Mouse (Mus musculus): ENCODE data around the gene Fbxl7.
"Not testable (repeated sequence)": the region's sequence is repeated elsewhere in the genome, so short reads cannot be mapped to it uniquely, and the experiment has no call there.

The Fbxl7 gene

DNA sequence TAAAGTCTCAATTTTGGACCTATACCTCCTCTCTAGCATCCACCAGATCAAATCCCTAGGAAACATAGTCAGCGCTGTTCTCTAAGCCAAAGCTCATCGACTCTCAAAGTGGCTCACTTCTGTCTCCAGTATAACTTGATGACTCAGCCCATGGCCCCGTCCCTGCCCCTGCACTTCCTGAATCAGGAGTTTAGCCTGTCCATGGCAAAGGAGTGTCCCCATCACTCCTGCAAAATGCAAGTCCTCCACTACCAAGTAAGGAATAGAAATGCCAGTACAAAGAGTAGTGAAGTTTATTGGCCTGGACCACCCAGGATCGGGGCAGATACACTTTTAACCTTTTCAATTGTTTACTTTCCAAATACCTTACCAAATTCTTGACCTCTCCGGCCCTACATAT lies 91.3 kb downstream of the Fbxl7 start:
- DNase-seq = no peak

DNA sequence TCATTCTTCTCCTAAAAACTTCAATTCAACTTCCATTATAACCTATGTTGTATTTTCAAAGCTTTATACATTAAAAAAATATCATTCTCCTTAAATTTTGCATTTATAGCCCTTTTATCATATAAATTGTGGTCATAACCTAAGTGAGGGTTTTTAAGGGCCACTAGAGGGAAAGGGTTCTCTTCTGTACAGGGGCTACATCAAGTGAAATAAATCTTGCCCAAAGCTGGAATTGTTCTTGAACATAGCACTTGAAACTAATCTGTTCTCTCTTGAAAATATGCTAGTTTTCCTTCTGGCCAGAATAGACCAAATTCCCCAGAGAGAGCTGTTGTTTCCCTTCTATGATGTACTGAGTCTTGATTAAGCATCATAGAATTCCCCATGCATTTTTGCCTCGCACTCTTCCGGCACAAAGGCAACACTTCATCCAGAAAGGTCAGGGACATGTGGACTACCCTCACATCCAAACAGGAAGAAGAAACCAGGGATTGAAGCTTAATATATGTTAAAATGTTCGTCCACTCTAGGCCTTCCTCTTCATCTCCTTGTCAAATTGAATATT lies 95.8 kb downstream of the Fbxl7 start:
- DNase-seq = peak; percentile 90

GRCm38 (mm10) chr15:26795937-26796336 lies 99.4 kb downstream of the Fbxl7 start:
- DNase-seq = no peak

DNA sequence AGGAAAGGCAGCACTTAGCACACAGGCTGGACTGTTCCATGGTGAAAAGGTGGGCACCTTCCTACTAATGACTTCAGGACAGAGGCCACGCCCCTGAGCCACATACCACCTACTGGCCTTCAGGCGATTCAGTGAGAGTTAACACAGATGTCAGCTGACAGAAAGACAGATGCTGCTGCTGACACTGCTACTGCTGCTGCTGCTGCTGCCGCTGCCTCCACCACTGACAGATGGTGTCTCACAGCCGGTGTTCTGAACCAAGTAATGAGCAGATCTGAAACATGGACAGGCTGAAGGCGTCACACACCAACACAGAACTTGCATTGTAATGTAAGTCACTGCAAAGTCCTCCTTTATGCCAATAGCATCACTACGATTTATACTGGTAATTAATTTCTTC lies 99.9 kb downstream of the Fbxl7 start:
- peak; percentile 88 for DNase-seq

- DNase-seq = no peak
Observed at GRCm38 (mm10) chr15:26787148-26787547, 108.2 kb downstream of the Fbxl7 start.

- DNase-seq = no peak
Observed at GRCm38 (mm10) chr15:26780557-26780956, 114.8 kb downstream of the Fbxl7 start.

DNA sequence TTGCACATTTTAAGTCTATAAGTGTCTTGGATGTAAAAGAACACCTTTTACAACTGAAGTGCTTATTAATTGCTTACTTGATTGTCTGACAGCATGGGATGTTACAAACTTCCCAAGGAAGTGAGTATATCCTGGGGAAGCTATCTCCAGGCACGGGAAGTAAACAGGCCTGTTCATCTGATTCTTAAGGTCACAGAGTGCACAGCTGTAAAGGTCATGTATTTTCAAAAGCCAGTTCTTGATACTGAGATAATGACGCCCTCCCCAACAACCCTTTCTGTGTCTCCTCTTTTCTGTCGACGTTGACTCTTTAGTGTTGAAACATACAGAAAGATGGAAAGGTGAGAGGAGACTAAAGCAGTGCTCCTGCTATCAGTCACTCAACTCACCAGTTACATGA lies 116.3 kb downstream of the Fbxl7 start:
- DNase-seq = peak; percentile 87

DNA sequence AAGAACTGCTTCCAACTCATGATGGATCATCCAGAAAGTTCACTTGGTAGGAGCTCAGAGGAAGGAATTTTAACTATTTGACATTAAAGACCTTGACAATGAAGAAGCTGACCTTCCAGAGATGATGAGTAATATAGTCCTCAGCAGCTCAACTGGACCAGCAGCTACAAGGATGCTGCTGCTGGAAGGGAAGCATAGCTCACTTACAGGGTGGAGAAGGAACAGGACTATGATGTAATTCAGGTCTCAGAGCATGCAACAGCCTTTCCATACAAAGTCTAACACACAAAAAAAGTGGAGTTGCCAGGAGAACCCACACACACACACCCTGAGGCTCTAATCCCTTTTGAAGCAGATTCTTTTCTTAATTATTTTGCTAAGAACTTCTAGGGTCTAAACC lies 119.7 kb downstream of the Fbxl7 start:
- DNase-seq = no peak

DNA sequence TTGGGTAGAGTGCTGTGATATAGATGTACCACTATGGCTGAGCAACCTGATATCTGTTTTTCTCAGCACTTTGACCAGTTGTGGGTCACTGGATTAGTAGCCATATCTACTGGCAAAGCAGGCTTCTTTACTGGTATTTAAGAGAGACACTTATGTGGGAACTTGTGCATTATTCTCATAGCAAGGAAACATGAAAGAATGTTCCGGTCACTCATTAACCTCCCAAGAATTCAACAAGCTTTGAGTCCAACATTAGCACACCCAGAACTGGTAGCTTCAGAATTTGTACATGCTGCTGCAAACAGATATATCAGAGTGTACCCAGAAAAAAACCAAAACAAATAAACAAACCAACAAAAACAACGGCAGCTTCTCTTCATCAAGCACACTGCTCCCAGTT lies 120.5 kb downstream of the Fbxl7 start:
- DNase-seq = no peak

DNA sequence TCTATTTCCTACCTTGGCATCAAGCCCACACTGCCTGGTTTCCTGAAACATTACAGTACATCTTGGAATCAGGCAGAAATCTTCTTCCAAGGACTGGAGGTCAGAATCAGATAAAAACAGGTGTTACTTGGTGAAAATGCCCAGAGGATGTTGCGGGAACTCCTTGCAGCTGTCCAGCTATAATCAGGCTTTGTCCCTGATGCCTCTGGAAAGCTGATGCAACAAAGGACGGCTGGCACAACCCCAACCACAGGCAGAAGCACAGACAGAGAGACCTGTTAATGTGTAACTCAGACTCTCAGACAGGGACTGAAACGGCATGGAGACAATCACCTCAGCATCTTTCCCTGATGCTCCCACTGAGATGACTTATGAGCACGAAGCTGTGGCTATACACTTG lies 133.7 kb downstream of the Fbxl7 start:
- DNase-seq = peak; percentile 88

- DNase-seq = no peak
Observed at GRCm38 (mm10) chr15:26748484-26748883, 146.9 kb downstream of the Fbxl7 start.

GRCm38 (mm10) chr15:26732366-26732765 lies 163.0 kb downstream of the Fbxl7 start:
- DNase-seq = no peak

DNA sequence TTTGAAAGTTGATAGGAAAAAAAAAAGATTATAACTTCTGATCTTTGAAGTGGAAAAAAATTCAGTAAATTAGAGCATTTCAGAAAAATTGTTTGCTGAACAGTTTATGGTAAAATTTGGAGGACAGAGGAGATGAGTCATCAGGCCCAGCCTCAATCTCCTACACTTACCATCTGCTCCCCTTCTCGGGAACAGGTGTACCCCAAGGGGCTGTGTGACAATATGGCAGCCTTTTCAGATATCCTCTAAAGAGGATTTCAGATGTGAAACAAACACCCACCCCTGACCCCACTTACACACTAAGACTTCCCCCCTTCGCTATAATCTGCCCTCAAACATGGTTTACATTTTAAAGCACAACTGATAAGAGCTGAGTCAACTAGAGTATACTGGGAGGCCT lies 164.6 kb downstream of the Fbxl7 start:
- DNase-seq = no peak

GRCm38 (mm10) chr15:26729341-26729740 lies 166.0 kb downstream of the Fbxl7 start:
- not testable (repeated sequence) for DNase-seq

- DNase-seq = no peak
Observed at GRCm38 (mm10) chr15:26718390-26719036, 176.9 kb downstream of the Fbxl7 start.

- peak; percentile 90 for DNase-seq
Observed at GRCm38 (mm10) chr15:26717952-26718351, 177.4 kb downstream of the Fbxl7 start.

DNA sequence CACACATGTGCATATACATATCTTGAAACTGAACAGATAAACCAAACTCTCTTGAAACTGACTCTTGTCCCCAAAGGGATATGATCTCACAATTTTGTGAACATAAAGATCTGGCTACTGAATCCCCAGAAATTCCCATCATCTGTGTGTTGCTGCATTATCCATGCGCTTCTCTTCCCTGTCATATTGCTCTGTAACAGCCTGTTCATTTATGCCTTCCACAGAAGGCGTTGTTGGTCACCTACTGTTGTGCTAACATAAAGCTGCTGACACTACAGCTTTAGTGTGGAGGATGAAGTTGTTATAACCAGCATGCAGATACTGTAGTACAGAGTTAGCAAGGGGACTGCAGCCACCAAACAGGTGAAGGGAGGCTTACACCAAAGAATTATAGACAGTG lies 179.2 kb downstream of the Fbxl7 start:
- DNase-seq = no peak

DNA sequence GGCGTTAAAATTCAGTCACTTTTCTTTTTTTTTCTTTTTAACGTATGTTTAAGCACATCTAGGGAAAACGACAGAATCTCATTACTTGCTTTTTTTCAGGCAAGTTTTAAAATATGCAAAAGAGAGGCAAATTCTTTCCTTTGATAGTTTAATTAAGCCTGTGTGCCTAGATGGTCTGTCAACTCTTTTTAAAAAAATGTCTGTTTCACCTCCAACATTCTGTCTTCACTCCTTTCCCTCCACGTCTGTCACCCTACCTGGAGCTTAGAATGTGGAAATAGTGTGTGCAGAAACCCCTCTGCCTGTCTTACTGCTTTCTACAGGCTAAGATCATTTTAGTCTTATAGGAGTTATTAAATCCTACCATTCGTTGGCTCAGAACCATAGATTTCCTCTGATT lies 179.7 kb downstream of the Fbxl7 start:
- DNase-seq = no peak

DNA sequence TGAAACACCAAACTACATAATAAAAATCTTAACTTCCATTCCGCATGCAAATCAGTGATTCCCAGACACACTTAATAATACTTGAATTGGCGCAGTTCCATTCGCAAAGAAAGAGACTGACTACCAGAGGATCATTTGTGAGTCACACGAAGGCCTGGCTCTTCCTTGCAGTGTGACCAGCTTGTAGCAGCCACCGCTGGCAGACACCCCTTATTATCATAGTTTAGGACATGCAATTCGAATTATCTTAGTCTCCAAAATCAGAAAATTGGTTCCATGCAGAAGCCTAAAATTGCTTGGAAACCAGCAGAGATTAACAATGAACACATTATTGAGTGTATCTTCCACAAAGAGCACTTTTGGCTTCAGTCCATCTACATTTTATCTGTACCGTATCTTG lies 183.1 kb downstream of the Fbxl7 start:
- no peak for DNase-seq

- no peak for DNase-seq
Observed at GRCm38 (mm10) chr15:26704966-26705365, 190.4 kb downstream of the Fbxl7 start.

- peak; percentile 94 for DNase-seq
Observed at GRCm38 (mm10) chr15:26703156-26703840, 192.1 kb downstream of the Fbxl7 start.

GRCm38 (mm10) chr15:26701949-26702675 lies 193.3 kb downstream of the Fbxl7 start:
- no peak for DNase-seq

DNA sequence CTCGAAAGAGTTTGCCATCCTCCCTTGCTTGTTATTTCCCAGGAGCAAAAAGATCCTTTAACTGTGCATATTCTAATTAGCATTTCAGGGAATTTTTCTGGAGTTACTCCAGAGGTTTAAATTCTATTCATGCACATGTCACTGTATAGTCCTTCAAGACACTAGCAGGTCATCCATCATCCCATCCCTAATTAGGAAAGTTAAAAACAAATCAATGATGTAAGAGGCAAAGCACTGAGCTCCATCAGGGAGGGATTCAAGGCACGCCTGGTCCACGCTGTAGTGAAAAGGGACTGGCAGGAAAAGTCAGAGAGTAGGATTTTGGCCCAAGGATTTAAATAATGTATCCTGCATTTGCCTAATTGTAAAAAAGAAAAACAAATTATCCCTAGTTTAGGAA lies 202.3 kb downstream of the Fbxl7 start:
- no peak for DNase-seq

Measured in heart, adult 11 months (tissue).